Mouse (Mus musculus): ENCODE measurements around the gene Ppp1r12b.

GRCm38 (mm10) chr1:134711653-134712052 lies 244.1 kb downstream of the Ppp1r12b start:
- TF ChIP-seq ZNF384 (IDR thresholded peaks at IDR 0.05; ENCODE audit: low read depth, low read length), result no peak
- no peak for TF ChIP-seq MAFK (IDR thresholded peaks at IDR 0.05; ENCODE audit: insufficient read depth, low read depth, low read length)

Measured in ES-E14 (cell line).